Mouse (Mus musculus) stomach, embryonic 16.5 days (tissue): ENCODE results near the gene Laptm4a. TPM values are rescaled to one million over a fixed set of nuclear protein-coding genes. Genes with fewer than 3 reads are reported as not detected.
"Not testable (repeated sequence)": the region's sequence is repeated elsewhere in the genome, so short reads cannot be mapped to it uniquely, and the experiment has no call there.

Source experiments
- ATAC-seq: fragments of 200-750 bp; cut with Nextera tagmentation; 2 replicates; pipeline ENCODE4 v1.8.0; 2017; ENCODE audit warnings: moderate number of reproducible peaks, moderate TSS enrichment; ENCODE audit not compliant: insufficient read depth, low FRiP score
- H3K27ac ChIP-seq: fragments of 300-500 bp; sonication (generic); 2 replicates; pipeline ENCODE4 v1.5.1; 2014; ENCODE audit warnings: low read length
- H3K27me3 ChIP-seq: fragments of 300-500 bp; sonication (generic); 2 replicates; pipeline ENCODE4 v1.6.1; 2014; ENCODE audit warnings: low read length, control low read depth, mixed read lengths; ENCODE audit not compliant: control insufficient read depth, insufficient read depth
- H3K36me3 ChIP-seq: fragments of 300-500 bp; sonication (generic); 2 replicates; pipeline ENCODE4 v1.6.1; 2014; ENCODE audit warnings: low read length; ENCODE audit not compliant: control insufficient read depth, insufficient read depth
- H3K4me1 ChIP-seq: fragments of 300-500 bp; sonication (generic); 2 replicates; pipeline ENCODE4 v1.6.1; 2014; ENCODE audit warnings: low read length, control low read depth, mixed read lengths; ENCODE audit not compliant: control insufficient read depth, insufficient read depth
- H3K4me2 ChIP-seq: fragments of 300-500 bp; sonication (generic); 2 replicates; pipeline ENCODE4 v1.6.1; 2014; ENCODE audit warnings: low read depth, low read length, mixed read lengths
- H3K4me3 ChIP-seq: fragments of 300-500 bp; sonication (generic); replicated peaks from 2 replicates; pipeline ENCODE4 v1.5.1; 2014; ENCODE audit warnings: mild to moderate bottlenecking, low read length
- H3K9ac ChIP-seq: fragments of 300-500 bp; sonication (generic); 2 replicates; pipeline ENCODE4 v1.6.1; 2014; ENCODE audit warnings: low read length
- H3K9me3 ChIP-seq: fragments of 300-500 bp; sonication (generic); replicated peaks from 2 replicates; pipeline ENCODE4 v1.6.1; 2016; ENCODE audit warnings: low read length, control low read depth; ENCODE audit not compliant: control insufficient read depth
- WGBS: fragments of 180-500 bp; shearing (Covaris S2); extraction: QIAGEN DNeasy Blood & Tissue Kit; methylation state at CpG from one replicate; pipeline ENCODE4 v1.1.7; 2014; 5-methylcytosine and 5-hydroxymethylcytosine counted together
- polyA plus RNA-seq: library from polyadenylated mRNA; unstranded; fragments of >200 nt; fragmentation: Nextera tagmentation; extraction: Ambion mirVana; gene quantifications from 2 replicates; pipeline ENCODE4 v1.2.1, GENCODE M21; 2015

The Laptm4a gene
- polyA plus RNA-seq, 1 experiment from 2014 or later, result 361 TPM

GRCm38 (mm10) chr12:8920996-8921393, 469 bp upstream of the Laptm4a start:
- Histone ChIP-seq H3K36me3 (no peaks in the 10 kb centered on the region), H3K4me3 (peak overlapping the region; percentile 69), H3K4me2 (peak overlapping the region; percentile 56), H3K9me3 (no peaks in the 10 kb centered on the region), H3K27me3 (no peaks in the 10 kb centered on the region), H3K27ac (peak overlapping the region; percentile 99), H3K9ac (peak overlapping the region; percentile 81; the same call in 1 of the 2 replicates), H3K4me1 (peaks cover 32% of the 10 kb centered on the region)
- WGBS, result 12% methylated on average over 1 of the region's 1 CpGs
- ATAC-seq, result no peak

- under 1% methylated on average over 30 of the region's 30 CpGs for WGBS
- peak overlapping the region; percentile 62 for H3K4me2 ChIP-seq
- ATAC-seq, result no peak
These were observed 1.1 kb downstream of the Laptm4a start for GRCm38 (mm10) chr12:8922369-8923124.

GRCm38 (mm10) chr12:8923125-8923410, 1.6 kb downstream of the Laptm4a start:
- WGBS, result 11% methylated on average over 5 of the region's 5 CpGs

More at GRCm38 (mm10) chr12:8922369-8923124, 1.1 kb downstream of the Laptm4a start:
- Histone ChIP-seq H3K9me3 (no peaks in the 10 kb centered on the region), H3K4me1 (peaks cover 32% of the 10 kb centered on the region), H3K9ac (peak overlapping the region; percentile 79), H3K27ac (peak overlapping the region; percentile 99), H3K27me3 (no peaks in the 10 kb centered on the region), H3K36me3 (no peaks in the 10 kb centered on the region), H3K4me3 (peak overlapping the region; percentile 69)

GRCm38 (mm10) chr12:8923603-8924002, 2.1 kb downstream of the Laptm4a start:
- ATAC-seq, result no peak
- peak overlapping the region; percentile 79; the same call in 1 of the 2 replicates for H3K9ac ChIP-seq
- no peaks in the 10 kb centered on the region for H3K9me3 ChIP-seq
- no peaks in the 10 kb centered on the region for H3K27me3 ChIP-seq
- peak overlapping the region; percentile 99; the same call in 1 of the 2 replicates for H3K27ac ChIP-seq
- H3K4me2 ChIP-seq, result peak overlapping the region; percentile 62
- H3K4me3 ChIP-seq, result peak overlapping the region; percentile 69
- H3K36me3 ChIP-seq, result no peaks in the 10 kb centered on the region
- H3K4me1 ChIP-seq, result peaks cover 32% of the 10 kb centered on the region
- WGBS, result 39% methylated on average over 2 of the region's 2 CpGs

More at GRCm38 (mm10) chr12:8923125-8923410, 1.6 kb downstream of the Laptm4a start:
- Histone ChIP-seq H3K36me3 (no peaks in the 10 kb centered on the region), H3K4me2 (peak overlapping the region; percentile 62), H3K4me3 (peak overlapping the region; percentile 69), H3K4me1 (peaks cover 34% of the 10 kb centered on the region), H3K27me3 (no peaks in the 10 kb centered on the region), H3K9me3 (no peaks in the 10 kb centered on the region), H3K27ac (peak overlapping the region; percentile 99), H3K9ac (peak overlapping the region; percentile 79)
- ATAC-seq, result no peak

- H3K9me3 ChIP-seq, result no peaks in the 10 kb centered on the region
- H3K27me3 ChIP-seq, result no peaks in the 10 kb centered on the region
- H3K4me1 ChIP-seq, result peaks cover 36% of the 10 kb centered on the region
- H3K4me2 ChIP-seq, result no peak overlapping the region
- H3K9ac ChIP-seq, result no peak overlapping the region
- no peaks in the 10 kb centered on the region for H3K36me3 ChIP-seq
- no peak overlapping the region for H3K4me3 ChIP-seq
- WGBS, result 78% methylated on average over 3 of the region's 3 CpGs
- ATAC-seq, result no peak
- no peak overlapping the region for H3K27ac ChIP-seq
These were observed 6.2 kb downstream of the Laptm4a start for GRCm38 (mm10) chr12:8927652-8928051.

GRCm38 (mm10) chr12:8928766-8929165, 7.3 kb downstream of the Laptm4a start:
- H3K27me3 ChIP-seq, result no peaks in the 10 kb centered on the region
- 71% methylated on average over 4 of the region's 4 CpGs for WGBS
- H3K4me1 ChIP-seq, result peaks cover 30% of the 10 kb centered on the region
- no peak overlapping the region for H3K9ac ChIP-seq
- H3K9me3 ChIP-seq, result no peaks in the 10 kb centered on the region
- no peak overlapping the region for H3K4me3 ChIP-seq
- peaks cover 3% of the 10 kb centered on the region; the same call in 1 of the 2 replicates for H3K36me3 ChIP-seq
- no peak for ATAC-seq
- H3K4me2 ChIP-seq, result no peak overlapping the region
- H3K27ac ChIP-seq, result no peak overlapping the region

- no peak overlapping the region for H3K4me2 ChIP-seq
- H3K9ac ChIP-seq, result no peak overlapping the region
- peaks cover 24% of the 10 kb centered on the region for H3K4me1 ChIP-seq
- peaks cover 17% of the 10 kb centered on the region for H3K36me3 ChIP-seq
- ATAC-seq, result no peak
- no peak overlapping the region for H3K27ac ChIP-seq
- no peaks in the 10 kb centered on the region; the same call in 1 of the 2 replicates for H3K9me3 ChIP-seq
- no peak overlapping the region for H3K4me3 ChIP-seq
- H3K27me3 ChIP-seq, result no peaks in the 10 kb centered on the region
- 71% methylated on average over 4 of the region's 4 CpGs for WGBS
These were observed 9.6 kb downstream of the Laptm4a start for GRCm38 (mm10) chr12:8931083-8931482.

- Histone ChIP-seq H3K9me3 (no peaks in the 10 kb centered on the region; the same call in 1 of the 2 replicates), H3K4me3 (no peak overlapping the region), H3K4me1 (peaks cover 13% of the 10 kb centered on the region; the same call in 1 of the 2 replicates), H3K36me3 (peaks cover 43% of the 10 kb centered on the region), H3K9ac (no peak overlapping the region; the same call in 1 of the 2 replicates), H3K4me2 (no peak overlapping the region), H3K27me3 (no peaks in the 10 kb centered on the region), H3K27ac (no peak overlapping the region)
- 52% methylated on average over 5 of the region's 5 CpGs for WGBS
- ATAC-seq, result no peak
These were observed 13.9 kb downstream of the Laptm4a start for GRCm38 (mm10) chr12:8935349-8935748.

GRCm38 (mm10) chr12:8936210-8936609, 14.7 kb downstream of the Laptm4a start:
- not testable (repeated sequence) for H3K27me3 ChIP-seq, ATAC-seq, H3K27ac ChIP-seq, H3K9me3 ChIP-seq, H3K4me3 ChIP-seq, H3K9ac ChIP-seq, H3K4me2 ChIP-seq, H3K4me1 ChIP-seq
- WGBS, result 65% methylated on average over 4 of the region's 4 CpGs
- H3K36me3 ChIP-seq, result peaks cover 43% of the 10 kb centered on the region
